Mouse (Mus musculus): ENCODE results near the gene Ggact. TPM values are rescaled to one million over a fixed set of nuclear protein-coding genes. Genes with fewer than 3 reads are reported as not detected.

Ggact gene
- polyA plus RNA-seq, 1 experiment = 45.9 TPM

Other genes starting within 250 kb of the Ggact start
- gene Tmtc4, start 70.3 kb upstream of the Ggact start, polyA plus RNA-seq (2012; rRNA removed) = 13.6 and 14.4 TPM in 2 replicates